Mouse (Mus musculus) liver, adult 2 months (tissue): ENCODE measurements around the gene Snrpg. TPM values are rescaled to one million over a fixed set of nuclear protein-coding genes. Genes with fewer than 3 reads are reported as not detected.
A peak's percentile ranks its signal among the peaks of the same experiment; 100 is the strongest.

Experiments used
- DNase-seq: peaks from one replicate; pipeline ENCODE4 v3.0.0-alpha.2; 2011; ENCODE audit warnings: low read depth, low spot score; ENCODE audit errors: extremely low read depth
- H3K27ac ChIP-seq: fragments of 200-500 bp; replicated peaks from 2 replicates; pipeline ENCODE4 v1.5.1; 2012; ENCODE audit warnings: low read depth, mild to moderate bottlenecking, control low read depth, inconsistent platforms, low read length; ENCODE audit not compliant: insufficient read depth
- H3K27me3 ChIP-seq: fragments of 200-500 bp; 2 replicates; pipeline ENCODE4 v1.6.1; 2012; ENCODE audit warnings: mild to moderate bottlenecking, moderate library complexity, low read length, inconsistent platforms; ENCODE audit not compliant: control insufficient read depth, insufficient read depth
- H3K36me3 ChIP-seq: fragments of 200-500 bp; 2 replicates; pipeline ENCODE4 v1.6.1; 2012; ENCODE audit warnings: low read length, inconsistent platforms; ENCODE audit not compliant: control insufficient read depth, insufficient read depth
- H3K4me1 ChIP-seq: fragments of 200-500 bp; 2 replicates; pipeline ENCODE4 v1.6.1; 2011; ENCODE audit warnings: low read length; ENCODE audit not compliant: control insufficient read depth, insufficient read depth
- H3K4me3 ChIP-seq: fragments of 200-500 bp; 2 replicates; pipeline ENCODE4 v1.5.1; 2011; ENCODE audit warnings: low read depth, mild to moderate bottlenecking, control low read depth, low read length, moderate library complexity; ENCODE audit not compliant: insufficient read depth
- H3K79me2 ChIP-seq: fragments of 200-500 bp; 2 replicates; pipeline ENCODE4 v1.6.1; 2012; ENCODE audit warnings: inconsistent platforms, mild to moderate bottlenecking, low read length, moderate library complexity; ENCODE audit not compliant: control insufficient read depth, insufficient read depth
- H3K9ac ChIP-seq: fragments of 200-500 bp; 2 replicates; pipeline ENCODE4 v1.6.1; 2012; ENCODE audit warnings: low read depth, mild to moderate bottlenecking, control low read depth, inconsistent platforms, low read length
- CTCF ChIP-seq: fragments of 200-500 bp; IDR thresholded peaks from 2 replicates; pipeline ENCODE4 v1.5.1; 2011; ENCODE audit warnings: low read depth, low read length, control low read depth
- POLR2A ChIP-seq: fragments of 200-500 bp; IDR thresholded peaks from 2 replicates; pipeline ENCODE4 v1.6.1; 2011; ENCODE audit warnings: low read length, control low read depth; ENCODE audit not compliant: insufficient read depth; ENCODE audit errors: extremely low read depth
- WGBS: fragments of 180-500 bp; shearing (Covaris S2); methylation state at CpG from one replicate; pipeline ENCODE4 v1.1.7; 2018; 5-methylcytosine and 5-hydroxymethylcytosine counted together
- polyA plus RNA-seq: library from polyadenylated mRNA; depleted of rRNA; stranded (reverse); fragments of >200 nt; gene quantifications from 2 replicates; pipeline ENCODE4 v1.2.3, GENCODE M21; 2012
- total RNA-seq: library from RNA; depleted of rRNA; stranded (reverse); fragments of >200 nt; gene quantifications from 2 replicates; pipeline ENCODE4 v1.2.3, GENCODE M21; 2014

The Snrpg gene
- total and polyA plus RNA-seq, 2 experiments: 12.6 to 25.9 TPM

GRCm38 (mm10) chr6:86382551-86382950, 11.4 kb downstream of the Snrpg start:
- no peaks in the 10 kb centered on the region for H3K79me2 ChIP-seq
- DNase-seq: no peak
- H3K27me3 ChIP-seq: no peaks in the 10 kb centered on the region
- H3K9ac ChIP-seq: no peak overlapping the region
- H3K36me3 ChIP-seq: peaks cover 12% of the 10 kb centered on the region
- TF ChIP-seq CTCF (no peak), POLR2A (no peak)
- no peak overlapping the region for H3K27ac ChIP-seq
- H3K4me3 ChIP-seq: no peak overlapping the region
- H3K4me1 ChIP-seq: peaks cover 13% of the 10 kb centered on the region; the same call in 1 of the 2 replicates

GRCm38 (mm10) chr6:86383370-86383769, 12.3 kb downstream of the Snrpg start:
- no peaks in the 10 kb centered on the region for H3K79me2 ChIP-seq
- H3K9ac ChIP-seq: no peak overlapping the region
- DNase-seq: no peak
- TF ChIP-seq CTCF: no peak
- TF ChIP-seq POLR2A: no peak
- no peak overlapping the region for H3K4me3 ChIP-seq
- peaks cover 18% of the 10 kb centered on the region; the same call in 1 of the 2 replicates for H3K4me1 ChIP-seq
- 32% methylated on average over 15 of the region's 16 CpGs for WGBS
- peaks cover 9% of the 10 kb centered on the region for H3K36me3 ChIP-seq
- no peaks in the 10 kb centered on the region for H3K27me3 ChIP-seq
- H3K27ac ChIP-seq: no peak overlapping the region

- 4% methylated on average over 4 of the region's 4 CpGs for WGBS
- TF ChIP-seq CTCF: no peak
- TF ChIP-seq POLR2A: no peak
- H3K36me3 ChIP-seq: peaks cover 14% of the 10 kb centered on the region
- no peaks in the 10 kb centered on the region; the same call in 1 of the 2 replicates for H3K79me2 ChIP-seq
- H3K4me3 ChIP-seq: no peak overlapping the region
- no peaks in the 10 kb centered on the region for H3K27me3 ChIP-seq
- peak; percentile 72 for DNase-seq
- H3K27ac ChIP-seq: peak overlapping the region; percentile 90
- H3K4me1 ChIP-seq: peaks cover 19% of the 10 kb centered on the region; the same call in 1 of the 2 replicates
- no peak overlapping the region for H3K9ac ChIP-seq
These were observed 13.6 kb downstream of the Snrpg start for GRCm38 (mm10) chr6:86384692-86385091.

DNA sequence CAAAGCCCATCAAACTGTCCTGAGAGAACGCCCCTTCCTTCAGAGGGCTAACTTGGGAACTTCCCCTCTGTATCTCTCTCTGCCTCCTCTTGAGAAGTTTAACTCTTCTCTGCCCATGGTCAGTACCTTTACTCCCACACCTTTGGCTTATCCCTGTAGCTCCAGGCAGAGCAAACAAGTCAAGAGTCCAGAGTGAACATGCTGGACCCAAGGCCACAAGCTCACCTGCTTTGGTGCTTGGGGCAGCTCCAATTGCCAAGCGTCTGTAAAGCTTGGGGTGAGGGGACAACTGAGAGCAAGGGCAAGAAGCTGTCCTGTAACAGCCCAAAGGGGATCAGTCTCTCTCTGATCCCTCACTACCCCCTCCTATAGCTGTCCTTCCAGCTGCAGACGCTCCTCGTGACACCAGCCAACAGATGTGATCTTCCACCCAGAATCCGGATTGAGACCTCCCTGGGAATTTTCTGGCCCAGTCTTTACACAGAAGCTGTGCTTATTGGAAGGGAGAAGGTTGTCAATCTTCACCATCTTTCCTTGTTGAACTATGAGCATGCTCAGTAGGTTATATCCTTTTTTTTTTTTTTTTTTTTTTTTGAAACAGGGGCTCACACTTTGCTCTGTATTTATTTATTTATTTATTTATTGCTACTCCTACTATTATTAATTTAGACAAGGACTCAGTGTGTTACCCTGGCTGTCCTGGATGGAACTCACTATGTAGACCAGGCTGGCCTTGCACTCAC, 14.4 kb downstream of the Snrpg start:
- DNase-seq: peak; percentile 88
- Histone ChIP-seq H3K9ac (0 out of 2 replicates have a peak overlapping the region, but pooled peaks have one; percentile 33), H3K79me2 (peaks cover 4% of the 10 kb centered on the region; the same call in 1 of the 2 replicates), H3K36me3 (peaks cover 20% of the 10 kb centered on the region), H3K4me1 (peaks cover 19% of the 10 kb centered on the region; the same call in 1 of the 2 replicates), H3K27me3 (no peaks in the 10 kb centered on the region), H3K4me3 (no peak overlapping the region), H3K27ac (peak overlapping the region; percentile 90)
- 35% methylated on average over 5 of the region's 5 CpGs for WGBS
- TF ChIP-seq POLR2A (no peak), CTCF (no peak)

- DNase-seq: peak; percentile 67
- H3K27ac ChIP-seq: peak overlapping the region; percentile 26; the same call in 1 of the 2 replicates
- H3K9ac ChIP-seq: no peak overlapping the region
- no peak overlapping the region for H3K4me3 ChIP-seq
- H3K27me3 ChIP-seq: no peaks in the 10 kb centered on the region
- TF ChIP-seq POLR2A (no peak), CTCF (no peak)
- peaks cover 19% of the 10 kb centered on the region; the same call in 1 of the 2 replicates for H3K4me1 ChIP-seq
- WGBS: 52% methylated on average over 12 of the region's 12 CpGs
- peaks cover 38% of the 10 kb centered on the region for H3K36me3 ChIP-seq
- peaks cover 4% of the 10 kb centered on the region; the same call in 1 of the 2 replicates for H3K79me2 ChIP-seq
These were observed 16.2 kb downstream of the Snrpg start for GRCm38 (mm10) chr6:86387313-86387712.

DNA sequence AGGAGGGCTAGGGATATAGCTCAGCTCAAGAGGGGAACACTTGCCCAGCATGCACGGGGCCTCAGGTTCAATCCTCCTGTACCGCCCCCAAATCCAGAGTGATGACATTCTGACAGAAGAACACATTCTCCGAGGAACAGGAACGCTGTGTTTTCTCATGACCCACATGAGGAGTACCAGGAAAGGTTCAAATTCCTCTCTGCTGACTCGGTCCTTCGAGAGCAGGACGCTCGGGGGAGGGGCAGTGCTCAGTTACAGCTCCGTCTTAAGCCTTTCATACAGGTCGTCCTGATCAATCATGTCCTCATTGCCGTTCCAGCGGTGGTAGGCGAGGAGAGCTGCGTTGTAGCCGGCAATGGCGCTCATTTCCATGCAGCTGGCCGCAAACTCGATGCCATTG, 17.4 kb downstream of the Snrpg start:
- no peak for TF ChIP-seq POLR2A
- peak overlapping the region; percentile 25; the same call in 1 of the 2 replicates for H3K27ac ChIP-seq
- H3K36me3 ChIP-seq: peaks cover 38% of the 10 kb centered on the region

More for the DNA sequence above, 17.4 kb downstream of the Snrpg start:
- peaks cover 5% of the 10 kb centered on the region; the same call in 1 of the 2 replicates for H3K79me2 ChIP-seq
- H3K9ac ChIP-seq: no peak overlapping the region
- H3K27me3 ChIP-seq: no peaks in the 10 kb centered on the region
- no peak overlapping the region for H3K4me3 ChIP-seq
- H3K4me1 ChIP-seq: peaks cover 19% of the 10 kb centered on the region; the same call in 1 of the 2 replicates
- WGBS: 63% methylated on average over 18 of the region's 18 CpGs
- no peak for DNase-seq
